Mouse (Mus musculus) megakaryocyte, embryonic 14.5 days (primary cell): ENCODE data around the gene Ctnna3. TPM values are rescaled to one million over a fixed set of nuclear protein-coding genes. Genes with fewer than 3 reads are reported as not detected.
"Not testable (repeated sequence)": the region's sequence is repeated elsewhere in the genome, so short reads cannot be mapped to it uniquely, and the experiment has no call there.

Source experiments
- H3K27me3 ChIP-seq: replicated peaks from 2 replicates; pipeline ENCODE3; 2012; ENCODE audit warnings: inconsistent platforms
- H3K36me3 ChIP-seq: replicated peaks from 2 replicates; pipeline ENCODE3; 2012; ENCODE audit warnings: low read length, inconsistent platforms, mixed read lengths
- H3K4me1 ChIP-seq: 2 replicates; pipeline ENCODE4 v1.6.1; 2012; ENCODE audit warnings: inconsistent platforms
- H3K4me3 ChIP-seq: replicated peaks from 2 replicates; pipeline ENCODE3; 2012; ENCODE audit warnings: moderate library complexity, mild to moderate bottlenecking, inconsistent platforms
- H3K9me3 ChIP-seq: 2 replicates; pipeline ENCODE4 v1.6.1; 2012; ENCODE audit warnings: inconsistent platforms
- FLI1 ChIP-seq: IDR thresholded peaks from 2 replicates; pipeline ENCODE4 v1.6.1; 2012; ENCODE audit warnings: low read length, inconsistent platforms, mixed read lengths
- GATA1 ChIP-seq: IDR thresholded peaks from 3 replicates; pipeline ENCODE4 v1.6.1; 2012; ENCODE audit warnings: mixed read lengths, low read length, inconsistent platforms, borderline replicate concordance
- polyA plus RNA-seq: library from polyadenylated mRNA; stranded (reverse); fragments of >175 nt; gene quantifications from 2 replicates; pipeline ENCODE4 v1.2.3, GENCODE M21; 2012; ENCODE audit warnings: low replicate concordance; ENCODE audit not compliant: insufficient read depth

Gene Ctnna3
- polyA plus RNA-seq, 1 experiment: not detected

- H3K4me1 ChIP-seq: no peaks in the 10 kb centered on the region
- no peaks in the 10 kb centered on the region for H3K36me3 ChIP-seq
- no peak for TF ChIP-seq GATA1
- no peak for TF ChIP-seq FLI1
- H3K9me3 ChIP-seq: peaks cover 8% of the 10 kb centered on the region
- no peaks in the 10 kb centered on the region for H3K27me3 ChIP-seq
- H3K4me3 ChIP-seq: no peak overlapping the region
Measured at GRCm38 (mm10) chr10:64940975-64941374, 1511.1 kb downstream of the Ctnna3 start.

GRCm38 (mm10) chr10:64958391-64958790, 1528.5 kb downstream of the Ctnna3 start:
- Histone ChIP-seq H3K4me1 (no peaks in the 10 kb centered on the region), H3K9me3 (no peaks in the 10 kb centered on the region), H3K4me3 (no peak overlapping the region), H3K27me3 (no peaks in the 10 kb centered on the region), H3K36me3 (no peaks in the 10 kb centered on the region)
- TF ChIP-seq FLI1: no peak

DNA sequence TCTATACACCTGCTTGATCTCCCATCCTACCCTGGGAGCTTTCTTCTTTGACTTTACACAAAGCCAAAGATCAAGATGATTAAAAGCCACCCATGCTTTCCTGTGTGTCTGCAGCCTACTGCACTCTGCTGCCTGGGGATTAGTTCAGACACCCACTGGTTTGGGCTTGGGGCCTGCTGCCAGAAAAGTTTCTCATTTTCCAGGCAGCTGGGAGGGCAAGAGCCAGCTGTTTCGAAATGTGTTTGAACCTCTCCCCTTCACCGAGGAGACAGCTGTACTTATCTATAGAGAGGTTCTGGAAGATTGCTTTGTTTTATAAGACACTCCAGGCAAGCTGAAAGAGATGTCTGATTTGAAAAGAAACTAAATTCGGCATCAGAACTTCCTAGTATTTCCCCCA, 1563.0 kb downstream of the Ctnna3 start:
- no peak overlapping the region for H3K4me3 ChIP-seq
- TF ChIP-seq GATA1 (no peak), FLI1 (no peak)
- no peaks in the 10 kb centered on the region for H3K36me3 ChIP-seq
- no peaks in the 10 kb centered on the region for H3K4me1 ChIP-seq
- H3K9me3 ChIP-seq: 0 out of 2 replicates have a peak, but pooled peaks cover 4% of the 10 kb centered on the region
- H3K27me3 ChIP-seq: no peaks in the 10 kb centered on the region

DNA sequence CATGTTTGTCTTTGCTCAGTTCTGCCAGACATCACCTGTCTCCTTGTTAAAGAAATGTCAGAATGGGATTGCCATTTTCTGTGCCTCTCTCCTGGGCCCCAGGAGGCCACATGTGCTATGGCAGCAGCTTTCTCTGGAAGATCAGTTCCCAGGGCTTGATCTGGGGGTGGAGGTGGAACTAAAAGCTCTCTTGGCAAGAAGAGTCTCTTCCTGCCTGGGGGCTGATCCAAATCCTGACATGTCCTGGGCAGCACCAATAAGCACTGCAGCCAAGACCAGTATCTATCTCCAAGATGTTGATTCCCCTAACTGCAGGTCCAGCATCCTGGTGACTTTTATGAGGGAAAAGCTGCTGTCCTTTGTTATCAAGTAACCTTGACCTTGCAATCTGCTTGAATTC, 1583.6 kb downstream of the Ctnna3 start:
- peaks cover 8% of the 10 kb centered on the region for H3K9me3 ChIP-seq
- no peak overlapping the region for H3K4me3 ChIP-seq
- no peaks in the 10 kb centered on the region for H3K27me3 ChIP-seq
- TF ChIP-seq FLI1 (no peak), GATA1 (no peak)
- H3K36me3 ChIP-seq: no peaks in the 10 kb centered on the region
- no peaks in the 10 kb centered on the region for H3K4me1 ChIP-seq

- H3K27me3 ChIP-seq: no peaks in the 10 kb centered on the region
- no peaks in the 10 kb centered on the region for H3K4me1 ChIP-seq
- TF ChIP-seq FLI1 (no peak), GATA1 (no peak)
- H3K9me3 ChIP-seq: 0 out of 2 replicates have a peak, but pooled peaks cover 2% of the 10 kb centered on the region
- no peaks in the 10 kb centered on the region for H3K36me3 ChIP-seq
- no peak overlapping the region for H3K4me3 ChIP-seq
Measured at GRCm38 (mm10) chr10:65022667-65023066, 1592.8 kb downstream of the Ctnna3 start.

DNA sequence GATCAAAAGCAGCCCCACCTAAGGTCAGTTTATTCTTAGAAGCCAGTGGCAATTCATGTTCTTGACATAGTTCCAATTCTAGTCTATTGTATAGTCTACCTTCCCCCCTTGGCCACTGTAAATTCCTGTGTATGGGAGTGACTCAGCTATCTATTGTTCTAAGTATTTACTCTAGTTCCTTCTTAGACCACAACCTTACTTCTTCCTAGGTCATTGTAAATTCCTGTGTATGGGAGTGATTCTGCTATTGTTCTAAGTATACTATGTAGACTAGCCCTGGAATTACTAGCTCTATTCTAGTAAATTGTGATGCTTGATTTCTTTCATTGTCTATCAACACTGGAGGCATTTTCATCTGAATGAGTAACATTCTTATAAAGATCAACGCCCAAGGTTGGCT, 1603.6 kb downstream of the Ctnna3 start:
- not testable (repeated sequence) for H3K27me3 ChIP-seq, H3K9me3 ChIP-seq, H3K36me3 ChIP-seq, H3K4me1 ChIP-seq, H3K4me3 ChIP-seq

Other genes with a start within 250 kb of the Ctnna3 start
- not detected in 2 replicates for gene Mypn, start 226.1 kb upstream of the Ctnna3 start, polyA plus RNA-seq
- gene Herc4, start 186.3 kb upstream of the Ctnna3 start, polyA plus RNA-seq: 8.2 TPM in 1 of 2 replicates, not detected in the other
- gene Sirt1, start 48.4 kb upstream of the Ctnna3 start, polyA plus RNA-seq: 1.0 TPM in 1 of 2 replicates, not detected in the other
- gene Dnajc12, start 47.7 kb upstream of the Ctnna3 start, polyA plus RNA-seq: 1.0 TPM in 1 of 2 replicates, not detected in the other
- not detected in 2 replicates for gene Gm7075, start 8.3 kb upstream of the Ctnna3 start, polyA plus RNA-seq